Mouse (Mus musculus): ENCODE measurements around the gene Efr3b. TPM values are rescaled to one million over a fixed set of nuclear protein-coding genes. Genes with fewer than 3 reads are reported as not detected.

Efr3b gene
- total RNA-seq, 2 experiments from 2014 or later, result 85.6 to 91.8 TPM

- no peak for DNase-seq (ENCODE audit: extremely low spot score in 1 of 2, low spot score in 1 of 2)
Observed at GRCm38 (mm10) chr12:4039046-4039445, 331 bp upstream of the Efr3b start.

DNA sequence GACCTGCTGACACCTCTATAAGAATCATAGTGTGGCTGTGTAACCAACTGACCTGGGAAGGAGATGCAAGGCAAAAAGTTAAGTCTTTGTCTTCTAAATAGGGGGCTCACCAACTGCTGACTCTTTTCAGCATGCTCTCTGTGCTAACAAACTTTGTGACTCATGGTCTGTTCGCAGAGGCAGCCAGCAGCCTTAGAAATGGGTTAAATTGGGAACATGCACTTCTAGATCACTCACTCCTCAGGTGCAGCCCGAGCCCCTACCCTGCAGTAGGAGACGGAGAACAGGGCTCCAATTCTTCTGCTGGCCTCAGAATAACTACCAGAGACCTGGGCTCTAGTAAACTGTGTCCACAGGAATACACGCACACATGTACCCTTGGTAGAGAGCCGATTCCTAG, 1.2 kb downstream of the Efr3b start:
- no peak for DNase-seq (ENCODE audit: extremely low spot score in 1 of 2, low spot score in 1 of 2)

GRCm38 (mm10) chr12:4036157-4036556, 2.6 kb downstream of the Efr3b start:
- no peak for DNase-seq (ENCODE audit: extremely low spot score in 1 of 2, low spot score in 1 of 2)

DNA sequence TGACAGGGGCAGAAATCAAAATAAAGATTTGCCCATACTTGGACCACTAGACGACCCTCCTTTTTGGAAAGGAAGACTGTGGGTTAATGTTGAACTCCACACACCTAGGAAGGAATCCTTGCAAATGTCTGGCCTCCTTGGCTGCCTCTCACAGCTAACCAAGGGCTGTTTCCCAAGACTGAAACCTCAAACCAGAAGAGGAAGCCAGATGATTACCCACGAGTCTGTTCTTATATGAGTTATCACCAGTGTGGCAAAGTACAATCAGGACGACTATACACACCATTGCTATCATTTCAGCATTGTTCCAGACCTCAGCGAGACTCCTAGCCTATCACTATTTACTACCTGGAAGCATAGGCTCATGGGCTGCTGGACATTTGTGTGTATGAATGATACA, 9.7 kb downstream of the Efr3b start:
- no peak for DNase-seq (ENCODE audit: extremely low spot score in 1 of 2, low spot score in 1 of 2)

DNA sequence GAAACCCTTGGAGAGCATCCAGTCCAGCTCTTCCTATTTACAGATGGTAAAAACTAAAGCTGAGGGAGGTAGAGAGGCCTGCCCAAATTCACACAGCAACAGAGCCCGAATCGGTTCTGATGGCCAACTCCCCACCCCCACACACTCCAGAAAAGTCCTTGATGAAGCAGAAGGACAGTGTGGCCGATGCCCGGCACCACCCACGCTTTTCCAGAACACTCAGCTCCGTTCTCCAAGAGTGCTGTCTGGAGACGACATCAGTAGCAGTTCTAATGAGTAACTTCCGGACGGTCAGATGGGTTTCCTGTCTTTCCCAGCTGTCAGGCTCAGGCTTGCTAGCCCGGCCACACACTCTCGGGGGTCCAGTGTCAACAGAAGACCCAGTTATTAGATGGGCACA, 10.2 kb downstream of the Efr3b start:
- DNase-seq (ENCODE audit: extremely low spot score in 1 of 2, low spot score in 1 of 2), result no peak

DNA sequence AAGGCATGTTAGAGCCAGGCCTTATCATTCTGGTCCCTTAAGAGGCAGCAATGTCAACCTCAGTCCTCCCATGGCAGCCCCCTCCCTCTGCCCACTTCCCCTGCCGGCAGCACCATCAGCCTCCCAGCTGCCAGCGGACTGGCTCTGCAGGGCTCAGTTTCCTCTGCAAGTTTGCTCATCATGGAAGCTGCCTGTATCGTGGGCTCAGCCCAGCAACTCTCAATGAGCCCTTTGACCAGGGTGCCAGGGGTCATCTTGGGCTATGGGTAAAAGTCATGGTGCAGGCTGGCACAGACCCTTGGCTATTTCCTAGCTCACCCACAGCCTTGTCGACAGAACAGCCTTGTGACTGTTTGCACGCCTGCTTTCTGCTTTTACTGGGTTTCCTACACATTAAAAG, 14.4 kb downstream of the Efr3b start:
- DNase-seq (ENCODE audit: extremely low spot score in 1 of 2, low spot score in 1 of 2), result peak in 1 of 2 experiments; percentile 1

- DNase-seq (ENCODE audit: extremely low spot score in 1 of 2, low spot score in 1 of 2), result no peak
Observed at GRCm38 (mm10) chr12:4023501-4023900, 15.2 kb downstream of the Efr3b start.

DNA sequence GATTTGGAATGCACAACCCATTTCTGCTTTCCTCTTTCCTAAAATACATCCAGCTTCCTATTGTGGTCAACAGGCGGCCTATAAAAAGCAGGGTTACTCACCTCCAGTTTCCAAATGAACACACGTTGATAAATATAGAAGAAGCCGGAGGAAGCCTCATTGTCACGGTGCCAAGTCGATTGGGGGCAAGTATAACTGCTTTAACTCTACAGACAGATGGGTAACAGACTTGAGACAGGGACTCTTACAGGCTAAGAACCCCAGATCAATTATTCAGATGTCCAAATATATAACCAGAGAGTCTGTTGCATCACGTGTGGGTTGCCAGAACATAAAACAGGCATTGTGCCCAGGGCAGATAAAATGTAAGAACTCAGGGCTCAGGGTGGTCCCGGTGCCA, 15.9 kb downstream of the Efr3b start:
- DNase-seq (ENCODE audit: extremely low spot score in 1 of 2, low spot score in 1 of 2), result peak in 1 of 2 experiments; percentile 20

GRCm38 (mm10) chr12:4020505-4020904, 18.2 kb downstream of the Efr3b start:
- no peak for DNase-seq (ENCODE audit: extremely low spot score in 1 of 2, low spot score in 1 of 2)

GRCm38 (mm10) chr12:4016321-4016720, 22.4 kb downstream of the Efr3b start:
- peak in 1 of 2 experiments; percentile 3 for DNase-seq (ENCODE audit: extremely low spot score in 1 of 2, low spot score in 1 of 2)

- no peak for DNase-seq (ENCODE audit: extremely low spot score in 1 of 2, low spot score in 1 of 2)
Observed at GRCm38 (mm10) chr12:4015741-4016140, 23.0 kb downstream of the Efr3b start.

GRCm38 (mm10) chr12:4015255-4015654, 23.5 kb downstream of the Efr3b start:
- peak in 1 of 2 experiments; percentile 2 for DNase-seq (ENCODE audit: extremely low spot score in 1 of 2, low spot score in 1 of 2)

GRCm38 (mm10) chr12:4011715-4012114, 27.0 kb downstream of the Efr3b start:
- no peak for DNase-seq (ENCODE audit: extremely low spot score in 1 of 2, low spot score in 1 of 2)

DNA sequence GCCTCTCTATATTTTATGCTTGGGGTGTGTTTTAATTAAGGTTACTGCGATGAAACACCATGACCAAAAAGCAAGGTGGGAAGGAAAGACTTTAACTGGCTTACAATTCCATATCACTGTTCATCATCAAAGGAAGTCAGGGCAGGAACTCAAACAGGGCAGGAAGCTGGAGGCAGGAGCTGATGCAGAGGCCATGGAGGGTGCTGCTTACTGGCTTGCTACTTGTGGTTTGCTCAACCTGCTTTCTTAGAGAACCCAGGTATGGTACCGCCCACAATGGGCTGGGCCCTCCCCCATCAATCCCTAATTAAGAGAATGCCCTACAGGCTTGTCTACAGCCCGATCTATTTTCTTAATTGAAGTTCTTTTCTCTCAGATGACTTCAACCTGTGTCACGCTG, 27.4 kb downstream of the Efr3b start:
- DNase-seq (ENCODE audit: extremely low spot score in 1 of 2, low spot score in 1 of 2), result no peak

DNA sequence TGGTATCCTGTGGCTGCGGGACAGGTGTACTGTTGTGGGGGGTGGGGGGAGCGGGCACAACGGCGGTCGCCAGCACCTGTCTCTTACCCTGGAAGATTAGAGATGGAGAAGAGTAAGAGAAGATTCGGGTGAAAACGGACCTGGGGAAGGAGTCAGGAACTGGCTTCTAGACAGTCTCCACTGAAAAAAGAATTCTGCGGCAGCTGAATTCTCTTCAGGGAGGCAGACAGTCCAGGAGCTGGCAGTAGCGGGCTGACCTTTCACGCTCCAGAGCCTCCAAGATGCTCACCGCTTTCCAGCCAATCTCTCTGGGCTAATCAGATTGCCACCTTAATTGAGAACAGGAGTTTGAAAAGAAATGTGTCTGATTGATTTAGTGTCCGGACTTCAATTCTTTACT, 30.0 kb downstream of the Efr3b start:
- DNase-seq (ENCODE audit: extremely low spot score in 1 of 2, low spot score in 1 of 2), result no peak

- no peak for DNase-seq (ENCODE audit: extremely low spot score in 1 of 2, low spot score in 1 of 2)
Observed at GRCm38 (mm10) chr12:4007766-4008165, 30.9 kb downstream of the Efr3b start.

- no peak for DNase-seq (ENCODE audit: extremely low spot score in 1 of 2, low spot score in 1 of 2)
Observed at GRCm38 (mm10) chr12:4007181-4007580, 31.5 kb downstream of the Efr3b start.

- DNase-seq (ENCODE audit: extremely low spot score in 1 of 2, low spot score in 1 of 2), result no peak
Observed at GRCm38 (mm10) chr12:4006079-4006478, 32.6 kb downstream of the Efr3b start.

DNA sequence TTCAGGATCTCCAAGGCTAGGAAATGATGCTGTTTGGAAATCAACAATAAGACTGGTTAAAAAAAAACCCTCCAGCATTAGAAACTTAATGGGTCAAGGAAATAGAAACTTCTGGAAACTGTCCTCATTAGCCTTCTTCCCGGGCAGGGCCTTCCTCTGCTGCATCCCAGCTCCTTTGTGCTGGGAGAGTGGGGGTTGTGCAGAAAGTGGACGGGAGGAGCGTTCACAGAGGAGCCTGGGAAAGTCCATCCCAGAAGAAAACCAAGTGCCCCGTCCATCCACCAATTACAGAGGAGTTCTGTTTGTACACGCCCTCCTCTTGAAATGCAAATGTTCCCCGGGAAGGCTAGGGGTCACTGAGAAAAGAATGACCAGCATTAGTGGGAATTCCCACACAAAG, 34.1 kb downstream of the Efr3b start:
- no peak for DNase-seq (ENCODE audit: extremely low spot score in 1 of 2, low spot score in 1 of 2)

DNA sequence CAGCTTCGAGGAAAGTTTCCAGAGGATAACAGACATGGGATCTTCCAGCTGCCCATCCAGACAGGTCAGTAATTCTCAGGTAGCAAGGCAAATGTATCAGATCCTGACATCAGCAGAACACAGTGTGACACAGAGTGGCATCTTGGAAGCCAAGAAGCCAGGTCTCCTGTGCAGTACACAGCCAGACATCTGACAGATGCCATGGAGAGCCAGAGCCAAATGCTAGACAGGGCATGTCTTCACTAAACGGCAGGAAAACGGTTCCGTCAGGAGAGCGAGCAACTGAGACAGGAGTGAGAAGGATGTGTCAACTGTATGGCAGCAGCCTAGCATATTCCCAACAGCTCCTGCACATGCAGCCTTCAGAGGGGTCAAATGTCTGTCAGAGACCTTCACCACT, 38.3 kb downstream of the Efr3b start:
- no peak for DNase-seq (ENCODE audit: extremely low spot score in 1 of 2, low spot score in 1 of 2)

DNA sequence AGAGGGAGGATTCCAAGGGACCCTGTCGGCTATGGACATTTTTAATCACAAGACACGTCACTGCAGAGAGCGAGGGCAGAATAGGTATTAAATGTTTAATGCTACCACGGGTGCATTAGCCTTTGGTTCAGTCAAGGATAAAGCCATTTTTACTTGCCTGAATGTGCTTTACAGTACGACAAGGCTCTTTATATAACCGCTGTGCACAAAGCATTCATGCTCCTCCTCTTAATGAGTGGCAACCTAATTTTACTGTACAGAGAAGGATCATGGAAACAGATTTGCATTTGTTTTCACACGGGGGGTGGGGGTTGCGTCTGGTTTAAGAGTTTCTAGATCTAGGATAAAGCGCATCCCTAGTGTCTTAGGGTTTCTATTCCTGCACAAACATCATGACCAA, 42.0 kb downstream of the Efr3b start:
- DNase-seq (ENCODE audit: extremely low spot score in 1 of 2, low spot score in 1 of 2), result no peak

DNA sequence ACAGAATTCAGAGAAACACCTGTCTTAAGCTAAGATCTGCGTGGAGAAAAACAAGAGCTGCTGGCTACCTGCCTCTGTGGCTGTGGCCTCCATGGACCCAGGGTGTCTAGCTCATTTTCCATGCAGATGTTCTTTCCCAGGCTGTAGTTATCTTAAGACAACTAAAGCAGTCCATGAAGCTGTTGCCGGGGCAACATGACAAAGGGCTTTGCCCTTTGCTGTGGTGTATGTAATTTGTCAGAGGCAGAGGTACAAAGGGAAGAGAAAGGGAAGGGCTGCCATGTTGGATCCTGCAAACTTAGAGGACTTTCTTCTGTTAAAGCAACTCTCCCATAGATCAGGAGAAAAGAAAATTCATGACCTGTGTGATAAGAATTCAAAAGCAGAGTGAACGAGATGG, 47.7 kb downstream of the Efr3b start:
- no peak for DNase-seq (ENCODE audit: extremely low spot score in 1 of 2, low spot score in 1 of 2)

- no peak for DNase-seq (ENCODE audit: extremely low spot score in 1 of 2, low spot score in 1 of 2)
Observed at GRCm38 (mm10) chr12:3989943-3990342, 48.8 kb downstream of the Efr3b start.
